Mouse (Mus musculus) frontal cortex, adult 2 months (tissue): ENCODE measurements around the gene Klhdc8b. TPM values are rescaled to one million over a fixed set of nuclear protein-coding genes. Genes with fewer than 3 reads are reported as not detected.
A peak's percentile ranks its signal among the peaks of the same experiment; 100 is the strongest.

Experiments used
- DNase-seq, 2 experiments: peaks; one replicate each; pipeline ENCODE4 v3.0.0; 2022; ENCODE audit warnings: low spot score in 1 of 2; ENCODE audit errors: extremely low spot score in 1 of 2
- polyA plus RNA-seq: library from polyadenylated mRNA; depleted of rRNA; stranded (reverse); fragments of >200 nt; gene quantifications from 2 replicates; pipeline ENCODE4 v1.2.3, GENCODE M21; 2012; rRNA removed

Gene Klhdc8b
- polyA plus RNA-seq: 62.5 and 63.7 TPM in 2 replicates

DNA sequence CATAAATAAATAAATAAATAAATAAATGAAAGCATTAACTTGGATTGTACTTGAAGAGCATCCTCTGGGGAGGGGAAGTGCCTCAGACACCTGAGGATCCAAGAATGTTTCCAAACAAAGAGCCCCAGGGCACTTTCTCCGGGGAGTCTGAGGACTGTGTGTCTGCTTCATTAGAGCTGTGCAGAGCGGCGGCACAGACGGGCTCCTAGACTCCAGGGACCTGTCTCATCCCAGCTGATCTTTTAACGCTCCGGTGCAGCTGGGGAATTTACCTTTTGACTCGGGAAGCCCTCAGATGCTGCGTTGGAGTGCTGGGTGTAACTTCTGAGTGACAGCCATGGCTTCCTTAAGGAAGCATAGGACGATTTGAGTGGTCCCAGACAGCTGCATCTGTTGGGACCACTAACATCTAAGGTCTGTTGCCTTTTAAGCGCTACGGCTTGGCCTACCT is at the start of gene Klhdc8b:
TSS of gene Klhdc8b (minus strand) at position 401 of the 451 bp plus-strand sequence.
- no peak for DNase-seq

DNA sequence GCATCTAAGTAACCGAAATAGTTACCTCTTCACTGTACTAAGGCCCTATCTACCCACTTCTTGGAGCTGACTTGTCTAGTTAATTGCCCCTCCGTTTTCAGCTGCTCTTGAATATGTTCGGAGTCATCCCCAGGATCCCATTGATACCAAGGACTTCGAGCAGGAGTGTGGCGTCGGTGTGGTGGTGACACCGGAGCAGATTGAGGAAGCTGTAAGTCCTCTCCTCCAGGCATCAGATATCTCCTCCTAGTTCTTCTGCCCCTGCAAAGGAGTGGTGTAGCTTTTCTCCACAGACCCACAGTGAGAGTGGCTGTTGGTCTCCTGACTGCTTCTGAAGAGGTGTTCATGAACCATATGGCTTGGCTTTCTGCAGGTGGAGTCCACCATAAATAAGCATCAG is 47.4 kb upstream of the Klhdc8b start:
- no peak for DNase-seq

DNA sequence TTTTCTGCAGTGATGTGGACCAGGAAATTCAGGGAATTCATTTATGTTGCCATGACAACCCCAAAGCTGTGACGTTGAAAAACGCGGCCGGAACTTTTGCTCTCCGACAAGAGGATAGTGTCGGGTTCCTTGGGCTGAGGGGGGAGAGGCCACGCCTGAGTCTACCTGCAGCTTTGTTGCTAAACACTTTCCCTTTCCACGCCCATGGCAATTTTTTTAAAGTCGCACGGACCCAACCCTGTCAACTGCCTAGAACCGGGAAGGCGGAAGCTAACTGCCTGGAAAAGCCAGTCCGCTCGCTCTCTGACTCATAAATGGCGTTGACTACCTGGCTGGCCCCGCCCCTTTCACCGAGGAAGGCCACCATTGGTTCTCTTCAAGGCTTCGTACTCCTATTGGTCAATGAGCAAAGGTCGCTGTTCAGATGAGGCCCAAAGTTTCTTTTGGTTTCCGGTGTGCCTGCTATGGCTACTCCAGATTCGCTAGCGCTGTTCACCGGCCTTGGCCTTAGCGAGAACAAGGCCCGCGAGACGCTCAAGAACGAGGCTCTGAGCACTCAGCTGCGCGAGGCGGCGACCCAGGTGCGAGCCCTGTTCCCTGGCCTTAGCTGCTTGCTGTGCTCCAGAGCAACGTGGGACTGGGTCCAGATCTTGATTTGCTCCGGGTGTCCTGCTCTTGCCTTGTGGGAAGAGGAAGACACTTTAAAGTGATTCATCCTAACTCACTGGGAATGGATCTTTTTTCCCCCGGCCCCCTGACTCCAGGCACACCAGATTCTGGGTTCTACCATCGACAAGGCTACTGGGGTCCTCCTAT is 46.4 kb upstream of the Klhdc8b start, which contains the start of gene Qars:
TSS of gene Qars (plus strand) at position 88 of the 816 bp plus-strand sequence.
- peak; percentile 93 to 96 for DNase-seq

DNA sequence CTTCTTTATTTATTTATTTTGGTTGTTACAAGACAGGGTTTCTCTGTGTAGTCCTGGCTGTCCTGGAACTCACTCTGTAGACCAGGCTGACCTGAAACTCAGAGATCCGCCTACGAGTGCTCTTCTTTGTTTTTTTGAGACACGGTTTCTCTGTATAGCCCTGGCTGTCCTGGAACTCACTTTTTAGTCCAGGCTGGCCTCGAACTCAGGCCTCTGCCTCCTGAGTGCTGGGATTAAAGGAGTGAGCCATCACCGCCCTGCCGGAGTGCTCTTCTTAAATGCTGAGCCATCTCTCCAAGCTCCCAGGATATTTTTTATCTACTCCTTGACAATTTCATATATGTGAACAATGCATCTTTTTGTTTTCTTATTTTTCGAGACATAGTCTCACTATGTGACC is 45.5 kb upstream of the Klhdc8b start:
- DNase-seq: no peak

DNA sequence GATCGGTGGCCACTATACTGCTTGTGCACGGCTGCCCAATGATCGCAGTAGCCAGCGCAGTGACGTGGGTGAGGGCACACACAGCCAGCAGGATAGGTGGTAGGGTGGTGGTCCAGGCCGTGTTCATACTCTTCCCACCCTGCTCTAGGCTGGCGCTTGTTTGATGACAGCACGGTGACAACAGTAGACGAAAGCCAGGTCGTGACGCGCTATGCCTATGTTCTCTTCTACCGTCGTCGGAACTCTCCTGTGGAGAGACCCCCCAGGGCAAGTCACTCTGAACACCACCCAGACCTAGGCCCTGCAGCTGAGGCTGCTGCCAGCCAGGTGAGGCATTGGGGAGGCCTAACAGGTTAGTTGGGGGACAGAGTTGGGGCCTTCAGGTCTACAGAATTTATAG is 38.6 kb upstream of the Klhdc8b start:
- DNase-seq: no peak

DNA sequence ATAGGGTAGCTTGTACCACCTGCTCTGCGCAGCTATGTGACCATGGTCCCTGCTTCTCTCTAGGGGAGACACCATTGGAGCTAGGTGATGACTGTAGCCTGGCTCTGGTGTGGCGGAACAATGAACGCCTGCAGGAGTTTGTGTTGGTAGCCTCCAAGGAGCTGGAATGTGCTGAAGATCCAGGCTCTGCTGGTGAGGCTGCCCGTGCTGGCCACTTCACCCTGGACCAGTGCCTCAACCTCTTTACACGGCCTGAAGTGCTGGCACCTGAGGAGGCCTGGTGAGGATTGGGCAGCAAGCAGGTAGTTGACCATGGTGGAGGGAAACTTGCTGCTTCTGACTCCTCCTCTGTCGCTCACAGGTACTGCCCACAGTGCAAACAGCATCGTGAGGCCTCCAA is 37.9 kb upstream of the Klhdc8b start:
- no peak for DNase-seq

DNA sequence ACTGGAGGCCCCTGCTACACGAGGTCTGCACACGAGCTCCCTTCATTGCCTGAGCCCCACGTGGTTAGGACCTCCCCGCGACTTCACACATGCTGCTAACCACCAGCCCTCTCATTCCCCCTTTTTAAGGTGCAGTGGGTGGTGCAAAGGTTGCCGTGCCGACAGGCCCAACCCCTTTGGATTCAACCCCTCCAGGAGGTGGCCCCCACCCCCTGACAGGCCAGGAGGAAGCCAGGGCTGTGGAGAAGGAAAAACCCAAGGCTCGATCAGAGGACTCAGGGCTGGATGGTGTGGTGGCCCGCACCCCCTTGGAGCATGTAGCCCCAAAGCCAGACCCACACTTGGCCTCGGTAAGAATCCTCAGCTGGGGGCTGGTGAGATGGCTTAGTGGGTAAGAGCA is 33.5 kb upstream of the Klhdc8b start:
- DNase-seq: no peak

DNA sequence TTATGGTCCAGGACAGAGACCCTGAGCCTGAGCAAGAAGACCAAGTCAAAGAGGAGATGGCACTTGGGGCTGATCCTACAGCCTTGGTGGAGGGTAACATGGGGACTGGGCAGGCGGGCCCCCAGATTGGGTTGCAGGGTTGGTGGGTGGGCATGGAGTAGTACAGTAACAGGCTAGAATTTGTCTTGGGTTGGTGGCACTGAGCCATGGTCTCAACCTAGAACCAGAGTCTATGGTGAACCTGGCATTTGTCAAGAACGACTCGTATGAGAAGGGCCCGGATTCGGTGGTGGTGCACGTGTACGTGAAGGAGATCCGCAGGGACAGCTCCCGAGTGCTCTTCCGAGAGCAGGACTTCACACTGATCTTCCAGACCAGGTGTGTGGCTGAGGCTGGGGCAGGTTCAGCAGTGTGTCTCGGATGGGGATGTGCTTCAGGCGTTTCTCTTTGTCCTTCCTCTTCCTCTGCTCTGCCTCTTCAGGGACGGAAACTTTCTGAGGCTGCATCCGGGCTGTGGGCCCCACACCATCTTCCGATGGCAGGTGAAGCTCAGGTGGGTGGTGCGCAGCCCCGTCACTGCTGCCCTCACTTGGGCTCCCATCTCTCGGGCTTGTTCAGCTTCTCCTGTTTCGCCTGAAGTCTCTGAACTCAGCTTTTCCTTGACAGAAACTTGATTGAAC is 32.9 kb upstream of the Klhdc8b start:
- no peak for DNase-seq

DNA sequence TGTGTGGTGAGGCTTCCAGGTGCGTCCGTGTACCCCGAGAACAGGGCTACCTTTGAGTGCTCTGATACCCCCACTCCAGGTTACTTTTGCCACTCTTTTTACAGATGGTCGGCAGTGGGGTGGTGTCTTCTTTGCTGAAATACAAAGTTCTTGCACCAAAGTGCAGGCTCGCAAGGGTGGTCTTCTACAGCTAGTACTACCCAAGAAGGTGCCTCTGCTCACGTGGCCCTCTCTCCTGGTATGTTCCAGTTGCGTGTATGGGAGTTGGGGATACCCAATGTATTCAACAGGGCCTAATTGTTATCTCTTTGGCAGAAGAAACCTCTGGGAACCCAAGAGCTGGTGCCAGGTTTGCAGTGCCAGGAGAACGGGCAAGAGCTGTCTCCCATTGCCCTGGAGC is 31.9 kb upstream of the Klhdc8b start:
- no peak for DNase-seq

DNA sequence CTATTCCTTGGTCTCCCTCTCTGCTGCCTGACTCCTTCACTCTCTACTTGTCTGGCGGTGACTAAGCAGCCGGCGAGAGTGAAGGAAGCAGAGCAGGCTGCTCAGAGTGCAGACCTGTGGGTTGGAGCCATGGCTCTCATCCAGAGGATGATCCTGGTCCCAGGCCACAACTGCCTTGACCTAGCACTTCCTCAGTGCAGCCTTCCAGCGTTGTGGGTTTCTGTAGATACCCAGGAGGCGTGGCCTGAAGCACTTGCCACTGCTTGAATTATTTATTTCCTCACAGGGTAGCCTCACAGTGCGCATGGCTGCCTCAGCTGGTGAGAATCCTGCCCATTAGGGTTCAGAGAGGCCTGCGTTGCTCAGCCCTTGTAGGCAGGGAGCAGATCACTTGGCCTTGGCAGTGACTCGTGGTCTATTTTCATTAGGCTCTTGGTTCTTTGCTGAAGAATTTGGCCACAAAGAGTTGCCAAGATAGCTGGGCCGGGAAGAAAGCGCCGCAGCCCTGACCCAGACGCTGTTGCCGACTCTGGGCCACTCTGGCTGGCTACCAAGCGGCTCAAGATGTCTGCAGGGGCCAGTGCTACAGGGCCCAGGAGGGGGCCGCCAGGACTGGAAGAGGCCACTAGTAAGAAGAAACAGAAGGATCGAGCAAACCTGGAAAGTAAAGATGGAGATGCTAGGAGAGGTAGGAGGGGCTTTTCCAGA is 30.8 kb upstream of the Klhdc8b start:
- no peak for DNase-seq

DNA sequence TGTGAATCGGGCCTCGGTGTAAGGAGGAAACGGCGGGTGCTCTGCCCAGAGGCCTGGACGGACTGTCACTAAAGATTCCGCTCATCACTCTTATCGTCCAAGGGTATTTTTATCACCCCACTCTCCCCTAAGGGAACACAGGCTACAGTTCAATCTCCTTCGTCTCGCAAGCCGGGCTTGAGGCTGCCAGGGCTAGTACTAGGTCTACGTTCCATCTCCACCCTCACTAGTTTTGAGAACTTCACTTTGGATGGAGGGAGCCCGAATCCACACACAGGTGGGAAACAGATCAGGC is 29.9 kb upstream of the Klhdc8b start:
- no peak for DNase-seq

DNA sequence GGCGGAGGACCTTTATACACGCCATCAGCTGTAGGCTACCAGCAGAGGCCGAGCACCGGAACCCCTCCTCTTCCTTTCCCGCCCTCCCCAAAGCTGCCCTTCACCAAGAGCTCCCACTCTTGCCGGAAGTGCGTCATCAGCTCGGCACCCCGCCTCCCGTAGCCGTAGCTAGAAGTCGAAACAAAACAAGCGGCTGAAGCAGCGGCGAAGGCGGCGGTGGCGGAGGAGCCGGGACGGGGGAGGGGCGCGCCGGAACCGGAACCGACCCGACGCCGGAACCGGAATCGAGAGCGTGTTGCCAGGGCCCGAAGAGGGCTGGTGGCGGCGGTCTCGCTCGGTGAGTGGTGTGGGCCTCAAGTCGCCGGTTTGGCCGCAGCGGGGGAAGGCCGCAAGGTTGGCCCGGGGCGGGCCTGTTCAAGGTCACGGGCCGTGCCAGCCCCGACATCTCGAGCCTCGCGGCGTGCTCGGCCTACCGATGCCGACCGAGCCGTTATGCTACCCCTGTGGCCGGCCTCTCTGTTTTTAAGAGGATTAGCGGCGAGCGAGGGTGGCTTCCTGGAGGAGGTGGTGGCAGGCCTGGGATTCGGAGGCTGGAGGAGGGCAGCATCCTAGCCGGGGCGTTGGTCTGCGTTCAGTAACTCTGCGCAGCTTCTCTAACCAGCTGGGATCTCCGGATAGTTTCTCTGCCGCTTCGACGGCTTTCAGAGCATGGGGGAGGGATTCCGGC is 29.3 kb upstream of the Klhdc8b start, which contains the start of gene Usp19:
TSS of gene Usp19 (plus strand) at position 44 of the 727 bp plus-strand sequence.
- DNase-seq: peak; percentile 93 to 96

DNA sequence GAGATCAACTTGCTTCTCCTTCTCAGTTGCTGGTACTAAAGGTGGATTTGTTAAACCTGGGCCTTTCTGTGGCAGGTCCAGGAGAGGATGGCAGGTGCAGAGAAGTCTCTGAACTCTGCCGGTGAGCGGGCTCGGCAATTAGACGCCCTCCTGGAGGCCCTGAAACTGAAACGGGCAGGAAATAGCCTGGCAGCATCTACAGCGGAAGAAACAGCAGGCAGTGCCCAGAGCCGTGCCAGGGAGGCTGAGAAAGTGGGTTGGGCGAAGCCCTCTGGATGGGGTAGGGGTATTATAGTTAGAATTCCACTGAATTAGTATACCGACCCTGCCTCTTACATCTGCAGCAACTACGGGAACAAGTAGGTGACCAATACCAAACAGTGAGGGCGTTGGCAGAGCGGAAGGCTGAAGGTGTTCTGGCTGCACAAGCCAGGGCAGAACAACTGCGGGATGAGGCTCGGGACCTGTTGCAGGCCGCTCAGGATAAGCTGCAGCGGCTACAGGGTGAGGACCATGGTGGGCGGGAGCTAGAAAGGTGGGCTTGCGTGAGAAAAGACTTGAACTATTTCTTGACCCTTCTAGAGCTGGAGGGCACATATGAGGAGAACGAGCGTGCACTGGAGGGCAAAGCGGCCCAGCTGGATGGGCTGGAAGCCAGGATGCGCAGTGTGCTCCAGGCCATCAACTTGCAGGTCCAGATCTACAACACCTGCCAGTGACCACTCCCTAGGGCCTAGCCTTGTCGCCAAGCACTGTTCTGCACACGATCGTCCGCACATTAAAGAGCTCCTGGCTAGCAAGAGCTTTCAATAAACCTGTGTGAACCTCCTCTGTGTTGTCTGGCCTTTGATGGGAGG is 28.5 kb upstream of the Klhdc8b start:
- DNase-seq: no peak

DNA sequence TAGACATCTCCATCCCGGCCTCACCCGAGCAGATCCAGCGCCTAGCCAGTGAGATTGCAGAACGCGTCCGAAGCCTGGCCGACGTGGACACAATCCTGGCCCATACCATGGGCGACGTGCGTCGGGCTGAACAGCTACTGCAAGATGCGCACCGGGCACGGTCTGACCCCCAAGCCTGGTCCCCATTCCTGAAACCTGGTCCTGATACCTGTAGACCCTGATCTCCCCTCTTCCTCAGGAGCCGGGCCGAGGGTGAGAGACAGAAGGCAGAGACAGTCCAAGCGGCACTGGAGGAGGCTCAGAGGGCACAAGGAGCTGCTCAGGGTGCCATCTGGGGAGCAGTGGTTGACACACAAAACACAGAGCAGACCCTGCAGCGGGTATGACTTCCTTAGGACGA is 27.8 kb upstream of the Klhdc8b start:
- DNase-seq: no peak

DNA sequence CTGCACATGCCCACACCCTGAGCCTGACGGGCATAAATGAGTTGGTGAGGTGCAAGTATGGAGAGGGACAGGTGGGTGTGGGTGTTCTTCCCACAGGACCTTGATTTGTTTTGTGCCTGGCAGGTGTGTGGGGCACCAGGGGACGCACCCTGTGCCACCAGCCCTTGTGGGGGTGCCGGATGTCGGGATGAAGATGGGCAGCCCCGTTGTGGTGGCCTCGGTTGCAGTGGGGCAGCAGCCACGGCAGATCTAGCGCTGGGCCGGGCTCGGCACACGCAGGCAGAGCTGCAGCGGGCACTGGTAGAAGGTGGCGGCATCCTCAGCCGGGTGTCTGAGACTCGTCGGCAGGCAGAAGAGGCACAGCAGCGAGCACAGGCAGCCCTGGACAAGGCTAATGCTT is 27.0 kb upstream of the Klhdc8b start:
- no peak for DNase-seq

DNA sequence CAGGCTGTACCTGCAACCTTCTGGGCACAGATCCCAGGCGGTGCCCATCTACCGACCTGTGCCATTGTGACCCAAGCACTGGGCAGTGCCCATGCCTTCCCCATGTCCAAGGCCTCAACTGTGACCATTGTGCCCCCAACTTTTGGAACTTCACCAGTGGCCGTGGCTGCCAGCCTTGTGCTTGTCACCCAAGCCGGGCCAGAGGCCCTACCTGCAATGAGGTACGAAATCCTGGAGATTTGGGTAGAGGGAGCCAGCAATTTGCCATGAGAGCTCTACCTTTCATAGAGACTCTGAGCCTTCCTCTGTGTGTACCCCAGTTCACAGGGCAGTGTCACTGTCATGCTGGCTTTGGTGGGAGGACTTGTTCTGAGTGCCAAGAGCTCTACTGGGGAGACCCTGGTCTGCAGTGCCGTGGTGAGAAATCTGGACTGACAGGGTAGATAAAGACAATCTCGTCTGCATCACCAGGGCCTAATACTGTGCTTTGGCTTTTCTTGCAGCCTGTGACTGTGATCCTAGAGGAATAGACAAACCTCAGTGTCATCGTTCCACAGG is 25.7 kb upstream of the Klhdc8b start:
- DNase-seq: no peak

DNA sequence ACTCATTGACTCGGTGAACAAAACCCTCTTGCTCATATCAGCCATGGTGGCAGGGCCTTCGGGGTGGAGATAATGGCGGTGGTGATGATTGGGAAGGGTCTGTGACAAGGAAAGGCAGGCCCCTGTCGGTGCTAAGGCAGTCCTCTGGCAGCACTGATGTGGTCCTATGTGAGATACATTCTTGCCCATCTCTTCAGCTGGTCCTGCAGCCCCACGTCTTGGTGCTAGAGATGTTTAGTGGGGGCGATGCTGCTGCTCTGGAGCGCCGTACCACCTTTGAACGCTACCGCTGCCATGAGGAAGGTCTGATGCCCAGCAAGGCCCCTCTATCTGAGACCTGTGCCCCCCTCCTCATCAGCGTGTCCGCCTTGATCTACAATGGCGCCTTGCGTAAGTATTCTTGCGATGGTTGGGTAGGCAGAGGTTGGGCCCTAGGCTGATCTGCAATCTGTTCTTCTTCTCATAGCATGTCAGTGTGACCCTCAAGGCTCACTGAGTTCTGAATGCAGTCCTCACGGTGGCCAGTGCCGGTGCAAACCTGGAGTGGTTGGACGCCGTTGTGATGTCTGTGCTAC is 24.0 kb upstream of the Klhdc8b start:
- no peak for DNase-seq

DNA sequence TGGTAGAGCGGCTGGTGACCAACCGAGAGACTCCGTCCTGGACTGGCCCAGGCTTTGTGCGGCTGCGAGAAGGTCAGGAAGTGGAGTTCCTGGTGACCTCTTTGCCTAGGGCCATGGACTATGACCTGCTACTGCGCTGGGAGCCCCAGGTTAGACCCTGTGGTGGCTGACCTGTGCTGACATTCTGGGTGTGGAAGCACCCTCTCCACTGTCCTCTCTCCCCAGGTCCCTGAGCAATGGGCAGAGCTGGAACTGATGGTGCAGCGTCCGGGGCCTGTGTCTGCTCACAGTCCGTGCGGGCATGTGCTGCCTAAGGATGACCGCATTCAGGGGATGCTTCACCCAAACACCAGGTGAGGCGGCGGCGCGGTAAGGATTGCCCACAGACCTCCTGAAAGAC is 22.6 kb upstream of the Klhdc8b start:
- DNase-seq: no peak
